Comparison of ENCODE assay signal across 22 mouse cellular contexts in genomic region chr5:65047285-65047855, GRCm38 (mm10). TPM values are rescaled to one million over a fixed set of nuclear protein-coding genes. Genes with fewer than 3 reads are reported as not detected.
A peak's percentile ranks its signal among the peaks of the same experiment; 100 is the strongest.
DNase-seq lines count a peak whose midpoint lies in the region; ATAC-seq lines count a peak whose summit lies in the region.
"Had no signal": no experiment of that assay in that cellular context is flagged by ENCODE, and none has a peak within 500 bp of the region (broad histone marks: within the 10 kb centered on the region; RNA-seq: fewer than 3 reads in every experiment).

No protein-coding gene starts in this region.

- DNase-seq in forebrain, embryonic 10.5 days (ENCODE audit: extremely low spot score, low spot score), result no peak
- DNase-seq in kidney, adult 9 months, result no peak
- DNase-seq in gastrocnemius, adult 8-10 months (ENCODE audit: low spot score in 2 of 2), result no peak
- DNase-seq: cerebellum, adult 11 months; embryo, embryonic 11 days; gastrocnemius, postnatal 10 days; heart, postnatal 4 days; liver, embryonic 13.5 days; lung, embryonic 14.5 days; thymus, adult 18-20 months had no signal

- no peak overlapping the region for H3K9ac ChIP-seq in forebrain, embryonic 12.5 days
- H3K9ac ChIP-seq in kidney, embryonic 14.5 days (ENCODE audit: low read depth, low read length), result no peak overlapping the region
- no peak overlapping the region for H3K9ac ChIP-seq in midbrain, embryonic 13.5 days (replicated peaks)
- H3K9ac ChIP-seq in midbrain, embryonic 16.5 days (ENCODE audit: low read depth, low read length), result no peak overlapping the region
- no peak overlapping the region for H3K9ac ChIP-seq in hindbrain, embryonic 16.5 days (ENCODE audit: low read depth, low read length)
- H3K9ac ChIP-seq: intestine, embryonic 15.5 days; limb, embryonic 13.5 days; liver, embryonic 13.5 days; lung, embryonic 14.5 days; neural tube, embryonic 15.5 days had no signal

- H3K27ac ChIP-seq in forebrain, embryonic 10.5 days, result peak overlapping the region; percentile 60
- H3K27ac ChIP-seq in forebrain, embryonic 12.5 days, result no peak overlapping the region; the same call in 1 of the 2 replicates
- H3K27ac ChIP-seq in kidney, embryonic 14.5 days (ENCODE audit: low read depth, low read length), result no peak overlapping the region
- H3K27ac ChIP-seq in midbrain, embryonic 13.5 days, result no peak overlapping the region
- no peak overlapping the region; the same call in 1 of the 2 replicates for H3K27ac ChIP-seq in midbrain, embryonic 16.5 days (ENCODE audit: low read length)
- H3K27ac ChIP-seq in hindbrain, embryonic 16.5 days (ENCODE audit: low read depth, low read length), result peak overlapping the region; percentile 32; the same call in 1 of the 2 replicates
- H3K27ac ChIP-seq: heart, embryonic 10.5 days; intestine, embryonic 15.5 days; limb, embryonic 13.5 days; liver, embryonic 13.5 days; neural tube, embryonic 15.5 days had no signal

- no peak for ATAC-seq in forebrain, embryonic 12.5 days (ENCODE audit: low FRiP score)
- ATAC-seq in kidney, embryonic 14.5 days (ENCODE audit: low FRiP score, low TSS enrichment), result peak; percentile 77
- ATAC-seq in midbrain, embryonic 13.5 days, result peak; percentile 5; the same call in 1 of the 2 replicates
- ATAC-seq in midbrain, embryonic 16.5 days, result no peak
- peak; percentile 38 for ATAC-seq in hindbrain, embryonic 16.5 days
- ATAC-seq: CD4-positive, CD25-positive, alpha-beta regulatory T cell, adult 4 months; intestine, embryonic 15.5 days; Patski had no signal

- WGBS in forebrain, embryonic 10.5 days, result 69% methylated on average over 12 of the region's 12 CpGs
- 63% methylated on average over 12 of the region's 12 CpGs for WGBS in forebrain, embryonic 12.5 days
- 53% methylated on average over 12 of the region's 12 CpGs for WGBS in kidney, embryonic 14.5 days
- WGBS in midbrain, embryonic 13.5 days, result 53% methylated on average over 12 of the region's 12 CpGs
- 49% methylated on average over 12 of the region's 12 CpGs for WGBS in midbrain, embryonic 16.5 days
- WGBS in hindbrain, embryonic 16.5 days, result 34% methylated on average over 12 of the region's 12 CpGs

- H3K9me3 ChIP-seq in forebrain, embryonic 10.5 days, result no peaks in the 10 kb centered on the region
- no peaks in the 10 kb centered on the region for H3K9me3 ChIP-seq in forebrain, embryonic 12.5 days
- H3K9me3 ChIP-seq in kidney, embryonic 14.5 days (ENCODE audit: control insufficient read depth, low read length), result no peaks in the 10 kb centered on the region
- no peaks in the 10 kb centered on the region for H3K9me3 ChIP-seq in midbrain, embryonic 13.5 days
- H3K9me3 ChIP-seq in midbrain, embryonic 16.5 days (replicated peaks; ENCODE audit: control insufficient read depth, low read length, poor library complexity, severe bottlenecking), result no peaks in the 10 kb centered on the region
- no peaks in the 10 kb centered on the region for H3K9me3 ChIP-seq in hindbrain, embryonic 16.5 days (ENCODE audit: control insufficient read depth, low read length)
- H3K9me3 ChIP-seq: heart, embryonic 10.5 days; intestine, embryonic 15.5 days; limb, embryonic 13.5 days; liver, embryonic 13.5 days; neural tube, embryonic 15.5 days had no signal

- no peaks in the 10 kb centered on the region for H3K27me3 ChIP-seq in forebrain, embryonic 10.5 days (ENCODE audit: poor library complexity, severe bottlenecking)
- no peaks in the 10 kb centered on the region for H3K27me3 ChIP-seq in forebrain, embryonic 12.5 days
- no peaks in the 10 kb centered on the region for H3K27me3 ChIP-seq in kidney, embryonic 14.5 days (ENCODE audit: control insufficient read depth, insufficient read depth, low read length)
- H3K27me3 ChIP-seq in midbrain, embryonic 13.5 days, result no peaks in the 10 kb centered on the region
- no peaks in the 10 kb centered on the region for H3K27me3 ChIP-seq in midbrain, embryonic 16.5 days (ENCODE audit: control insufficient read depth, insufficient read depth, low read depth, low read length)
- no peaks in the 10 kb centered on the region for H3K27me3 ChIP-seq in hindbrain, embryonic 16.5 days (replicated peaks; ENCODE audit: control insufficient read depth, insufficient read depth, low read length)
- H3K27me3 ChIP-seq: intestine, embryonic 15.5 days; limb, embryonic 13.5 days; liver, embryonic 13.5 days; neural tube, embryonic 15.5 days; Patski had no signal

- no peak overlapping the region for H3K4me3 ChIP-seq in forebrain, embryonic 10.5 days
- H3K4me3 ChIP-seq in forebrain, embryonic 12.5 days (replicated peaks), result no peak overlapping the region
- no peak overlapping the region for H3K4me3 ChIP-seq in kidney, embryonic 14.5 days (ENCODE audit: low read length)
- no peak overlapping the region for H3K4me3 ChIP-seq in midbrain, embryonic 13.5 days (replicated peaks)
- H3K4me3 ChIP-seq in midbrain, embryonic 16.5 days (ENCODE audit: low read depth, low read length), result no peak overlapping the region
- no peak overlapping the region for H3K4me3 ChIP-seq in hindbrain, embryonic 16.5 days (ENCODE audit: low read length)
- H3K4me3 ChIP-seq: heart, embryonic 10.5 days; intestine, embryonic 15.5 days; limb, embryonic 13.5 days; liver, embryonic 13.5 days; neural tube, embryonic 15.5 days had no signal

- peaks cover 17% of the 10 kb centered on the region for H3K4me1 ChIP-seq in forebrain, embryonic 10.5 days
- peaks cover 20% of the 10 kb centered on the region for H3K4me1 ChIP-seq in forebrain, embryonic 12.5 days
- H3K4me1 ChIP-seq in kidney, embryonic 14.5 days (ENCODE audit: control insufficient read depth, insufficient read depth, low read length), result no peaks in the 10 kb centered on the region; the same call in 1 of the 2 replicates
- H3K4me1 ChIP-seq in midbrain, embryonic 13.5 days (replicated peaks), result peaks cover 7% of the 10 kb centered on the region
- peaks cover 12% of the 10 kb centered on the region for H3K4me1 ChIP-seq in midbrain, embryonic 16.5 days (ENCODE audit: control insufficient read depth, insufficient read depth, low read length)
- peaks cover 8% of the 10 kb centered on the region for H3K4me1 ChIP-seq in hindbrain, embryonic 16.5 days (ENCODE audit: control insufficient read depth, insufficient read depth, low read depth, low read length)
- H3K4me1 ChIP-seq: heart, embryonic 10.5 days; intestine, embryonic 15.5 days; liver, embryonic 13.5 days had no signal

- H3K36me3 ChIP-seq in forebrain, embryonic 10.5 days (replicated peaks), result no peaks in the 10 kb centered on the region
- no peaks in the 10 kb centered on the region for H3K36me3 ChIP-seq in forebrain, embryonic 12.5 days (replicated peaks)
- H3K36me3 ChIP-seq in kidney, embryonic 14.5 days (ENCODE audit: control insufficient read depth, insufficient read depth, low read length), result no peaks in the 10 kb centered on the region
- no peaks in the 10 kb centered on the region for H3K36me3 ChIP-seq in midbrain, embryonic 13.5 days
- H3K36me3 ChIP-seq in midbrain, embryonic 16.5 days (ENCODE audit: control insufficient read depth, insufficient read depth, low read length), result no peaks in the 10 kb centered on the region
- no peaks in the 10 kb centered on the region for H3K36me3 ChIP-seq in hindbrain, embryonic 16.5 days (ENCODE audit: control insufficient read depth, insufficient read depth, low read length)
- H3K36me3 ChIP-seq: heart, embryonic 10.5 days; intestine, embryonic 15.5 days; limb, embryonic 13.5 days; liver, embryonic 13.5 days; neural tube, embryonic 15.5 days had no signal

- H3K4me2 ChIP-seq in forebrain, embryonic 12.5 days, result no peak overlapping the region
- H3K4me2 ChIP-seq in kidney, embryonic 14.5 days (replicated peaks; ENCODE audit: low read depth, low read length), result no peak overlapping the region
- H3K4me2 ChIP-seq in midbrain, embryonic 13.5 days (replicated peaks), result no peak overlapping the region
- no peak overlapping the region for H3K4me2 ChIP-seq in midbrain, embryonic 16.5 days (ENCODE audit: low read length)
- no peak overlapping the region for H3K4me2 ChIP-seq in hindbrain, embryonic 16.5 days (ENCODE audit: low read length)
- H3K4me2 ChIP-seq: intestine, embryonic 15.5 days; limb, embryonic 13.5 days; liver, embryonic 13.5 days; lung, embryonic 14.5 days; neural tube, embryonic 15.5 days had no signal

RNA-seq across cellular contexts. Expression of gene Tmem156, which starts 44.6 kb away (rescaled TPM):
- polyA plus RNA-seq in forebrain, embryonic 10.5 days (2016; fragmentation: Nextera tagmentation; extraction: Ambion mirVana), result not detected in 2 replicates
- polyA plus RNA-seq in forebrain, embryonic 12.5 days (2016; fragmentation: Nextera tagmentation; extraction: Ambion mirVana), result 0.27 TPM in 1 of 2 replicates, not detected in the other
- polyA plus RNA-seq in kidney, embryonic 14.5 days (2014; fragmentation: Nextera tagmentation; extraction: Ambion mirVana), result 0.13 and 0.31 TPM in 2 replicates
- not detected in 2 replicates for polyA plus RNA-seq in midbrain, embryonic 13.5 days (2015; fragmentation: Nextera tagmentation; extraction: Ambion mirVana)
- polyA plus RNA-seq in midbrain, embryonic 16.5 days (2015; fragmentation: Nextera tagmentation; extraction: Ambion mirVana), result 0.20 TPM in 1 of 2 replicates, not detected in the other
- polyA plus RNA-seq in hindbrain, embryonic 16.5 days (2015; fragmentation: Nextera tagmentation; extraction: Ambion mirVana), result 0.16 TPM in 1 of 2 replicates, not detected in the other
- total RNA-seq in gastrocnemius, adult 8-10 months (2022), result under 1 TPM in 1 of 4 experiments, not detected in 3; 0.25 TPM
- total RNA-seq: adrenal gland, postnatal 36 days had no signal
- polyA plus RNA-seq: neural tube, embryonic 15.5 days; Patski had no signal

RNA-seq across cellular contexts. Expression of gene Klhl5, which starts 60.0 kb away (rescaled TPM):
- 21.5 and 21.8 TPM in 2 replicates for polyA plus RNA-seq in forebrain, embryonic 10.5 days (2016; fragmentation: Nextera tagmentation; extraction: Ambion mirVana)
- 47.1 and 47.6 TPM in 2 replicates for polyA plus RNA-seq in forebrain, embryonic 12.5 days (2016; fragmentation: Nextera tagmentation; extraction: Ambion mirVana)
- polyA plus RNA-seq in kidney, embryonic 14.5 days (2014; fragmentation: Nextera tagmentation; extraction: Ambion mirVana), result 16.1 and 22.4 TPM in 2 replicates
- 42.3 and 46.7 TPM in 2 replicates for polyA plus RNA-seq in midbrain, embryonic 13.5 days (2015; fragmentation: Nextera tagmentation; extraction: Ambion mirVana)
- 61.6 and 63.9 TPM in 2 replicates for polyA plus RNA-seq in midbrain, embryonic 16.5 days (2015; fragmentation: Nextera tagmentation; extraction: Ambion mirVana)
- 48.7 and 52.4 TPM in 2 replicates for polyA plus RNA-seq in hindbrain, embryonic 16.5 days (2015; fragmentation: Nextera tagmentation; extraction: Ambion mirVana)
- total RNA-seq in gastrocnemius, adult 8-10 months (2022), result 1 to 10 TPM; 4.5 to 6.0 (median 5.6) TPM

Comparison
In these comparisons a context has a peak if more than half of its experiments do, and no peak if none do; other contexts are left out.
1. H3K27ac ChIP-seq: peak in forebrain, embryonic 10.5 days (single experiment) and hindbrain, embryonic 16.5 days (single experiment); none in forebrain, embryonic 12.5 days (single experiment), kidney, embryonic 14.5 days (single experiment), midbrain, embryonic 13.5 days (single experiment) and midbrain, embryonic 16.5 days (single experiment).
2. ATAC-seq: peak in kidney, embryonic 14.5 days (single experiment), midbrain, embryonic 13.5 days (single experiment) and hindbrain, embryonic 16.5 days (single experiment); none in forebrain, embryonic 12.5 days (single experiment) and midbrain, embryonic 16.5 days (single experiment).